Mouse (Mus musculus) liver, adult 2 months (tissue): ENCODE data around the gene Serp1.

Experiments used
- CTCF ChIP-seq: fragments of 200-500 bp; IDR thresholded peaks from 2 replicates; pipeline ENCODE4 v1.5.1; 2011; ENCODE audit warnings: low read depth, low read length, control low read depth
- POLR2A ChIP-seq: fragments of 200-500 bp; IDR thresholded peaks from 2 replicates; pipeline ENCODE4 v1.6.1; 2011; ENCODE audit warnings: low read length, control low read depth; ENCODE audit not compliant: insufficient read depth; ENCODE audit errors: extremely low read depth

GRCm38 (mm10) chr3:58518962-58519361, 6.7 kb downstream of the Serp1 start:
- no peak for TF ChIP-seq CTCF
- TF ChIP-seq POLR2A: no peak
